Mouse (Mus musculus) kidney, adult 9 months (tissue): ENCODE measurements around the gene Dnajc4.

Experiments used
- DNase-seq: peaks from one replicate; pipeline ENCODE4 v3.0.0; 2022

The Dnajc4 gene

GRCm38 (mm10) chr19:6992011-6992858 is at the start of gene Dnajc4:
TSS of gene Dnajc4 (minus strand) at chr19:6992572.
- DNase-seq: peak; percentile 98

- no peak for DNase-seq
These were observed 48.8 kb upstream of the Dnajc4 start for GRCm38 (mm10) chr19:7041171-7041570.

- no peak for DNase-seq
These were observed 48.3 kb upstream of the Dnajc4 start for GRCm38 (mm10) chr19:7040637-7041130.

DNA sequence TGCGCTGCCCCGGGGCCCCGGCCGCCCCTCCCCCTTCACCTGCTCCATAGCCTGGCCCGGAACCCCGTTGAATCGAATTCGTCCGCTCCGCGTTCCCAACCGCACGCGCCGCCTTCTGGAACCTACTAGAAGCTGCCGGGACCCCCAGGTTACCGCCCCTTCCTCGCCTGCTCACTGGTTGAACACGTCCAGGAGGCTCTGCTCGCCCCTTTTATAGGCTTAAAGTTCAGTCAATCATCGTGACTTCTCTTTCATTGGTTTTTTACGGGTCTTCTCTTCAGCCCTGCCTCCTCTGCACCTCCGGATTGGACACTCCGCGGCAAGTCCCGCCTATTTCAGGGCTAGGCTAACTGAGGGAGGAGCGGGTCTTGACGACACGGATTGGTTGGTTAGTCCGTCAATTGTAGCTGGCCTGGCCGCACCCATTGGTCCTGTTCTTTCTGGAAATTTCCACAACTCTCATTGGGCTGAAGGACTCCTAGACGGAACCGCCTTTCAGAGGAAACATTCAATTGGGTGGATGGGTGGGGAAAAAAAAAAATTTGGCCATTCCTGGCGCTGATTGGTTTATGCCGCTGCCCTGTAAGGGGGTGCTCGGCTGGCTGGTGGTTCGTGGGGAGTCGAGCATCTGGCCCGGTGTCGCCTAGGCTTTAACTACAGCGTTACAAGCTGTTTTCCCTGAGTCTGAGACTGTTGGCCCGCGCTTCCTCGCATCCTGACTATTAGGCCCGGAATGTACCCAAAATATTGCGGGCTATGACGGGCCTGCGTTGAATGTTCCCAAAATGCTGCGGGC is 47.7 kb upstream of the Dnajc4 start, which contains the start of gene Stip1:
Gene Stip1 (minus strand): TSS at position 127 of the 796 bp plus-strand sequence.
- peak; percentile 100 for DNase-seq

DNA sequence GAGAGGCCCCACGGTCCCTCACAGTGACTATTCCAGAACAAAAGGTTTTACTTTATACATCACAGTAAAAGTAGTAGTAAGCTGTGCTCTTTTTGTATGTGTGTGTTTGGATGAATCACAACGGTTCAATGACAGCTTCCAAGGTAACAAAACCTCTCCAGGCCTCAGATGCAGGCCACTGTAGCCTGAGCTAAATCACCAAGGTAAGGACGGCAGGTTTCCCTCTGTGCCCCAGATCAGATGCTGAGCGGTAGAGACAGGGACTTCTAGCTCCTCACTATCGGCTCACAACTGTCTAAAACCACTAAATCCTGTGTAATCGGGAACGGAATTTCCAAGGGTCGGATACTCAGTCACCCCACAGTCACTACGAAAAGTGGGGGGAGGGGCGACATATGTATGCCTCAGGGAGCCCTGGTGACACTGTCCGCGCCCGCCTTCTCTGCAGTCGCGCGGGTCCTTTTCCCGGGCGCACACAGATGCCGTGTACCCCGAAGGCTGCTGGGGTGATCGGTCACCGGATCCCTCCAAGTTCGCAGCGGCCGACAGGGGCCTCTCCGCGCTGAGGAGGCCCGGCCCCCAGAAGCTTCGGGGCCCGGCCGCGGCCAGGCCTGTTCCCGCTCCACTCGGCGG is 46.8 kb upstream of the Dnajc4 start:
- peak; percentile 57 for DNase-seq

DNA sequence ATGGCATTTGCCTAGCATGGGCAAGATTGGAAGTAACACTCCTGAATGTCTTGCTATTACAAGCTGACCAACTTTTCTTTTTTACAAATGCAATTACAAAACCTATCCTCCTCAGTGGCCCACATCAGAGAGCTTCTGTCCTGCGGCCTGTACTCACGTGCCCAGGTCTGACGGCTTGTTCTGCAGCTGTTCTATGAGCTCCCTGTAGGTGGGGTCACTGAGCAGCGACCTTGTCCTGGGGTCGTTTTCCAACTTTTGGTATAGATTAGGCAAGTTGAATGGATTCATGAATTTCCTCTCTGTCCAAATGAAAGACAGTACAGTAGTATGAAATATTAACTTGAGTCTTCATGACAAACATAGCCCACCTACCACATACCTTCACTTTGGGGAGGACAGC is 41.6 kb upstream of the Dnajc4 start:
- no peak for DNase-seq

GRCm38 (mm10) chr19:7029531-7029930 is 37.2 kb upstream of the Dnajc4 start:
- DNase-seq: no peak

DNA sequence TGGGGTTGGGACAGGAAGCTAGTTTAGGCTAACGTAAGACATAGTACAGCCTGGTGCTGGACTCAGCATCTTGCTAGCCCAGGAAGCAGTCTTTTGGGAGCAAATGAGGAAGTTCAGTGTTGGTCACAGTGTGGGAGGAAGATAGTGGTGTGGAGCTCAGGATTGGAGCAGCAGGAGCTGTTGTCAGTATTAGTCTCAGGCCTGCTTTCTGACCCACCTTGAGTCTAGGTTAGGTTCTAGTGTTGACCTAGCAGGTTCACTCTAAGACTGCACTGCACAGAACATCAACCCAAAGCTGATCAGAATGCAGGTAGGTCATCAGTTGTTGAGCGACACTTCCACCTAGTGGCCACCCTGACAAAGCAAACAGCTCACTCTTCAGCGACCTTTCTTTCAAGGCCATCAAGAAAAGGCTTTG is 27.9 kb upstream of the Dnajc4 start:
- DNase-seq: peak; percentile 74

DNA sequence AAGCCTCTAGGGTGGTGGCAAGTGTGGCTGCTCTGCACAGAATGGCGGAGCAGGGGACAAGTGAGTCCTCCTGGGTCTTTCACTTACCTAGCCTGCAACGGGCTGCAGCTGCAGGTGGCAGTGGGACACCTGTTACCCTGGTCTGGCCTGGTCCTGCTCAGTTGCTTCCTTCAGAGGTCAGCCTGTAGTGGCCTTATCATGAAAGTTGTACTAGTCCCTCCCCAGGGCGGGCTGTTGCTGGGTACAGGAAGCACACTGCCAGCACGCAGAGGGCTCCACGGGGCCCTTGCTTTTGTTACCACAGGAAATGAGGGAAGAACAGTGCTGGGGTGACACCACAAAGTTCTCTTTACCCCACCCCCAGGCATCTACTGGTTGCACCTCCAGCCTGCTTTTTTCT is 26.8 kb upstream of the Dnajc4 start, which contains the start of gene Fermt3:
Gene Fermt3 (minus strand): TSS at position 279 of the 400 bp plus-strand sequence.
- peak; percentile 33 for DNase-seq

- DNase-seq: no peak
These were observed 26.2 kb upstream of the Dnajc4 start for GRCm38 (mm10) chr19:7018546-7018945.

DNA sequence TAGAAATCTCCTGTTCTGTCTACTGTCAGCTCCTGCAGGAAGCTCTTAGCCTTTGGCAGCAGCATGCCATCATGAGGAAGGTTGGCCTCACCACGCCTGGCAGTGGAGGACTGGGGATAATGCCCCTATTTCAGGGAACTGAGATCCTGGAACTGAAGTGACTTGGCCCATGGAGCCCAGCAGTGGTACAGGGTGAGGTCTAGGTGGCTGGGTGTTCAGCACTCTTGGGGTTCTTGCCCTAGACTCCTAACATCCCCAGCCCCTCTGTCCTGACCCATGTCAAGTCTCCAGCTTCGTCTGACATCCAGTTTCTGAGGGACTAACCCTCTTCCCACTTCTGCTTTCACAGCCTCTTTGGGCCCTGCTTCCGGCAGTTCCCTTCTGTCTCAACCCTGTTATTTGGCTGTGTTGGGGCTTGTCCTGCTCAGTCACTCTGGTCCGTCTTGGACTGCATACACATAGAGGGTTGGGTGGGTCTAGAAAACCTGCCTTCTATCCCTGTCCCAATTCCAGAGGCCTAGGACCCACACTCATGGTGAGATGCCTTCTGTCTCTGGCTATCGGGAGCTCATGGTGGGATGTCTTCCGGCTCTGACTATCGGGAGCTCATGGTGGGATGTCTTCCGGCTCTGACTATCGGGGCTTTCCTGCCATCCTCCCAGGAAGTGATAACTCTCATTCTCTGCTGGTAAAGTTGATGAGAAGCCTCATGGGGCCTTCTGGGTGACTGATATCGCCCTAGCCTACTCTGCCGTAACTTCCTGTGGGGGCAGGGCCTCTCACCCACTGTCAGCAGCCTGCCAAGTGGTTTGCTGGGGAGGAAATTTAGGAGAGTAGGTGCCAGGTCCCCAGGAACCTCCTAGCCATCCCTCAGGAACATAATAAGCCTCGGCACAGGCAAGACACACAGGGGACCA is 25.4 kb upstream of the Dnajc4 start:
- no peak for DNase-seq

- no peak for DNase-seq
These were observed 22.2 kb upstream of the Dnajc4 start for GRCm38 (mm10) chr19:7014481-7015135.

DNA sequence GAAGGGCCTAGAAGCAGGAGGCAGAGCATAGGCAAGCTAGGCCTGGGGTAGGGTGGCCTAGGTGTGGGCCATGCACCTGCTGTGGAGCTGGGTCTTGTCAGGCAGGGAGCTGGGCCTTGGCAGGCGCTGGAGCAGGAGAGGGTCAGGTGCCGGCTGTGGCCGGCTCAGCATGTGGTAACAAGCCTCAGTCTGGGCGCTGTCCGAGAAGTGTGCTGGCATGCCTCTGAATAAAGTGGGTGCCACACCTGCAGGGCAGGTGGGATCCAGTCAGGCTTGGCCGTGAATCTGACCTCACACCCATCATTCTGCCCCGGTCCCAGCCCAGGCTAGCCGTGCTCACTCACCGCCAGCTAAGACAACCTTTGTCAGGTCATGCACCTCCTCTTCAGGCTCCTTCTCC is 21.6 kb upstream of the Dnajc4 start:
- no peak for DNase-seq

GRCm38 (mm10) chr19:7012426-7012825 is 20.1 kb upstream of the Dnajc4 start:
- no peak for DNase-seq

- no peak for DNase-seq
These were observed 14.7 kb upstream of the Dnajc4 start for GRCm38 (mm10) chr19:7006892-7007593.

DNA sequence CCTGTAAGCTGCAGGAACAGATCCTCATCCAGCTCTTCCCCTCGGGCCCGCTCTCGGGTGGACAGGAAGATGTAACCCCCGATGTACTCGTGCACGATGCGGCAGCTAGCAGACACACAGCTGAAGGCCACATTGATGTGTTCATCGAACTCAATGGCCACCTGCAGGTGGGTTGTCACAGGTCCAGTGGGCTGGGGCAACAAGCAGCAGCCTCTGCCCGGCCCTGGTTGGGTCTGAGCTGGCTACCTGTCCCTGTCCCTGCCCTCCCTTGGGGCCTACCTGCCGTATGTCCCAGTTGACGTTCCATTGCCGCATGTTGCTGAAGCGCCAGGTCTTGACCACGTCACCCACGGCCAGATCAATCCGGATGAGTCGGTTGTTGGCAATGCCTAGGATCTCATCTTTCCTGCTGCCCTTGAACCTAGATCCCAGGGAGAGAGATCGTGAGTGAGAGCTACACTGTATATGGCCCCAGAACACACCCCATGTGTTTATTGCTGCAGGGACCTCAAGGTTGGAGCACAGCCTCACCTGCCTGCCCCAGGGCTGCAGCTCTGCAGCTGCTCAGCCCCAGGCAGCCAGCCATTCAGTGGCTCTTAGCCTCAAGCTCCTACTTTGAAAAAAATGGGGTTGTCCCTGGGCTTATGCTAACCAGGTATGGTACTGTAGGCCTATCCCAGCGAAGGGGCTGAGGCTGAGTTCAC is 7.1 kb upstream of the Dnajc4 start:
- no peak for DNase-seq

DNA sequence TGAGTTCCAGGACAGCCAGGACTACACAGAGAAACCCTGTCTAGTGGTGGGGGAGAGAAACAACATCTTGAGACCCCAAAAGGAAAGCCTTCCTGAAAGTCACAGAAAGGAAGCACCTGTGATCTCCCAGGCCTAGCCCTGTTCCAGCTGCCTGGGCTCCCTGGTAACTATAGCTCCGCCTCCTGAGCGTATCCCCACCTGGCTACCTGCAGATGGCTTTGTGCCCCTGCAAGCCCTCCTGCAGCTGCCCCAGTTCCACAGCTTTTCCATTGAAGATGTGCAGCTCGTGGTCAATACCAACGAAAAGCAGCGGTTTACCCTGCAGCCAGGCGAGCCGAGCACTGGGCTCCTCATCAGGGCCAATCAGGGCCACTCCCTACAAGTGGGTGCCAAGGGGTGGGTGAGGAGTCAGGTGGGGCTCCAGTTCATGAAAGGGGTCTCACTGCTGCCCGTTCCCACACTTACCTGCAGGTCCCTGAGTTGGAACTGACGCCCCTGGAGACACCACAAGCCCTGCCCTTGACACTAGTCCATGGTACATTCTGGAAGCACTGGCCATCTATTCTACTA is 5.4 kb upstream of the Dnajc4 start:
- DNase-seq: no peak

GRCm38 (mm10) chr19:6996006-6996405 is 3.6 kb upstream of the Dnajc4 start, which contains the start of the genes Nudt22 and Trpt1:
TSS of gene Nudt22 (minus strand) at chr19:6996117.
TSS of gene Trpt1 (plus strand) at chr19:6996131.
- peak; percentile 96 for DNase-seq

GRCm38 (mm10) chr19:6995255-6995991 is 3.1 kb upstream of the Dnajc4 start:
- peak; percentile 41 for DNase-seq
